Mouse (Mus musculus) leukemia stem cell, adult 10-12 weeks (primary cell): ENCODE data around the gene Crybb3. TPM values are rescaled to one million over a fixed set of nuclear protein-coding genes. Genes with fewer than 3 reads are reported as not detected.

ENCODE experiments used
- polyA plus RNA-seq: library from polyadenylated mRNA; stranded (reverse); fragments of >175 nt; gene quantifications from 2 replicates; pipeline ENCODE4 v1.2.3, GENCODE M21; 2012; ENCODE audit warnings: low replicate concordance

The Crybb3 gene
- 3.0 and 8.5 TPM in 2 replicates for polyA plus RNA-seq

GRCm38 (mm10) chr5:113081439-113081838 is at the start of gene Crybb3:
Crybb3 (minus strand) TSS chr5:113081584.

GRCm38 (mm10) chr5:113070017-113070416 is 11.4 kb downstream of the Crybb3 start, which contains the start of gene Crybb2:
Crybb2 (minus strand) TSS chr5:113070117.

Other genes starting within 250 kb of the Crybb3 start
- gene Myo18b, start 185.2 kb downstream of the Crybb3 start, polyA plus RNA-seq = 0.67 and 1.1 TPM in 2 replicates
- gene Grk3, start 65.8 kb downstream of the Crybb3 start, polyA plus RNA-seq = 0.76 and 0.87 TPM in 2 replicates
- not detected in 2 replicates for gene Crybb2, start 11.5 kb downstream of the Crybb3 start, polyA plus RNA-seq
- gene 2900026A02Rik, start 139.7 kb upstream of the Crybb3 start, polyA plus RNA-seq = 3.7 and 5.1 TPM in 2 replicates
- not detected in 2 replicates for gene Tmem211, start 145.3 kb upstream of the Crybb3 start, polyA plus RNA-seq
- gene Sgsm1, start 229.2 kb upstream of the Crybb3 start, polyA plus RNA-seq = not detected in 2 replicates